Mouse (Mus musculus) left cerebral cortex, postnatal 4 days (tissue): Measurements from ENCODE around the gene Icam2. TPM values are rescaled to one million over a fixed set of nuclear protein-coding genes. Genes with fewer than 3 reads are reported as not detected.
"Not testable (repeated sequence)": the region's sequence is repeated elsewhere in the genome, so short reads cannot be mapped to it uniquely, and the experiment has no call there.

Experiments used
- DNase-seq: peaks from one replicate; pipeline ENCODE4 v3.0.0-alpha.2; 2022
- intact Hi-C: fragments of 180-260 bp; cut with DNase I; formaldehyde crosslinking; loops from one replicate; pipeline ENCODE4 v1.15.1; 2025
- total RNA-seq, 2 experiments: library from RNA; stranded (reverse); gene quantifications; 2 replicates each; pipeline ENCODE4 v1.2.3; 2021

Icam2 gene
- total RNA-seq, 2 experiments from 2014 or later = 4.4 to 6.2 TPM

GRCm38 (mm10) chr11:106351253-106351652, 36.6 kb downstream of the Icam2 start:
- intact Hi-C loops = no loop called here
- DNase-seq = peak; percentile 15

- no peak for DNase-seq
- intact Hi-C loops = no loop called here
Measured at GRCm38 (mm10) chr11:106350853-106351252, 37.0 kb downstream of the Icam2 start.

GRCm38 (mm10) chr11:106349772-106350171, 38.1 kb downstream of the Icam2 start:
- intact Hi-C loops = no loop called here
- DNase-seq = no peak

- intact Hi-C loops = no loop called here
Measured at GRCm38 (mm10) chr11:106344910-106345309, 43.0 kb downstream of the Icam2 start.

GRCm38 (mm10) chr11:106340990-106341520, 46.8 kb downstream of the Icam2 start:
- DNase-seq = no peak
- intact Hi-C loops = no loop called here

More at GRCm38 (mm10) chr11:106344910-106345309, 43.0 kb downstream of the Icam2 start:
- DNase-seq = no peak

- intact Hi-C loops, DNase-seq: not testable (repeated sequence)
Measured at GRCm38 (mm10) chr11:106339323-106339722, 48.6 kb downstream of the Icam2 start.

- intact Hi-C loops = no loop called here
- DNase-seq = no peak
Measured at GRCm38 (mm10) chr11:106338870-106339269, 49.0 kb downstream of the Icam2 start.

GRCm38 (mm10) chr11:106338029-106338428, 49.8 kb downstream of the Icam2 start:
- intact Hi-C loops = no loop called here
- no peak for DNase-seq

GRCm38 (mm10) chr11:106334066-106334465, 53.8 kb downstream of the Icam2 start:
- intact Hi-C loops = no loop called here
- no peak for DNase-seq

- intact Hi-C loops = no loop called here
- peak; percentile 31 for DNase-seq
Measured at GRCm38 (mm10) chr11:106332458-106332857, 55.4 kb downstream of the Icam2 start.

- intact Hi-C loops = loop anchor here (5.0 to 10.0 kb wide), 2 partner anchors 65 to 72 kb away; partner anchors contain the start of genes Ftsj3 and Psmc5
- DNase-seq = no peak
Measured at GRCm38 (mm10) chr11:106329682-106330081, 58.2 kb downstream of the Icam2 start.

GRCm38 (mm10) chr11:106329128-106329527, 58.7 kb downstream of the Icam2 start:
- intact Hi-C loops = loop anchor here (5.0 to 10.0 kb wide), 2 partner anchors 66 to 72 kb away; partner anchors contain the start of genes Ftsj3 and Psmc5
- DNase-seq = no peak

GRCm38 (mm10) chr11:106328521-106328920, 59.4 kb downstream of the Icam2 start:
- intact Hi-C loops = loop anchor here (5.0 to 10.0 kb wide), 2 partner anchors 66 to 71 kb away; partner anchors contain the start of genes Ftsj3 and Psmc5
- no peak for DNase-seq

Other genes with a start within 250 kb of the Icam2 start
- gene Gm10840, start 227.2 kb downstream of the Icam2 start, total RNA-seq = not detected
- 10 to 100 TPM; 81.2 to 84.6 TPM for gene Limd2, start 227.2 kb downstream of the Icam2 start, total RNA-seq
- gene Strada, start 185.9 kb downstream of the Icam2 start, total RNA-seq = 10 to 100 TPM; 27.3 to 28.5 TPM
- gene Ccdc47, start 171.7 kb downstream of the Icam2 start, total RNA-seq = 10 to 100 TPM; 69.4 to 74.7 TPM
- 10 to 100 TPM; 79.8 to 81.0 TPM for gene Ddx42, start 171.1 kb downstream of the Icam2 start, total RNA-seq
- gene Ftsj3, start 132.0 kb downstream of the Icam2 start, total RNA-seq = 10 to 100 TPM; 34.6 to 35.1 TPM
- gene Psmc5, start 131.9 kb downstream of the Icam2 start, total RNA-seq = 100 to 1,000 TPM; 111 to 112 TPM
- gene Smarcd2, start 115.1 kb downstream of the Icam2 start, total RNA-seq = 10 to 100 TPM; 13.9 to 17.8 TPM
- gene Tcam1, start 111.4 kb downstream of the Icam2 start, total RNA-seq = under 1 TPM; 0.18 to 0.28 TPM
- gene Gh, start 86.2 kb downstream of the Icam2 start, total RNA-seq = not detected
- gene Cd79b, start 73.3 kb downstream of the Icam2 start, total RNA-seq = under 1 TPM; 0.30 to 0.98 TPM
- gene Scn4a, start 34.8 kb downstream of the Icam2 start, total RNA-seq = not detected
- not detected for gene Prr29, start 22.6 kb downstream of the Icam2 start, total RNA-seq
- gene Ern1, start 99.8 kb upstream of the Icam2 start, total RNA-seq = 10 to 100 TPM; 10.7 to 12.9 TPM
- 10 to 100 TPM; 70.3 to 76.1 TPM for gene Tex2, start 225.3 kb upstream of the Icam2 start, total RNA-seq